In the genomic region with DNA sequence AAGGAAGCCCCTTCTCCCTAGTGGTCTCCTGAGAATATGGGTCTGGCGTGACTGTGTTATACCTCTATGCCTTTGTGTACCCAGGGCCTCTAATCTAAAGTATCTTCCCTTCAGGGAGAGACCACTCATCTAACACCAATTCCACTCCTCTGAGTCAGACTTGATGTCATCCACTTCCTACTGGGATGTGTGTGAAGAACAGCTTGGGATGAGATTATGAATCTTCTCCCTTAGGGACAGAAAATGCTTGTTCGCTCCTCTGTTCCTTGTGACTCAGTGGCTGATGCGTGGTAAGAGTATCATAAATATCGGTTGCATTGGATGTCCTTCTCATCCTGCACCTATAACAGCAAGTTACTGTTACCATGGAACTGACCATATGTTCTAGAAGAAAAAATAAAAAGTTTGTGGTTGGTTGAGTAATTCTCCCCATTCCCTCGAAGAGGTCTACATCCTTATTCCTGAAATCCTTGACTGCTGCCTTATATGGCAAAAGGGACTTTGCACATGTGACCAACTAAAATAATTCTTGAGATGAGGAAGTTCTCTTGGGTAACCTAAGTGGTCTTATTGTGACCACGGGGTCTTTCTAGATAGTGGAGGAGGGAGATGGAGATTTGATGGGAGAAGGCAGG, we compare ENCODE assay signal across 13 mouse cellular contexts.
"Had no signal": no experiment of that assay in that cellular context is flagged by ENCODE, and none has a peak within 500 bp of the region (broad histone marks: within the 10 kb centered on the region; RNA-seq: fewer than 3 reads in every experiment).

No protein-coding gene starts in this region.

- H3K36me3 ChIP-seq: limb, embryonic 13.5 days; midbrain, embryonic 15.5 days; neural tube, embryonic 15.5 days had no signal

- H3K27ac ChIP-seq: layer of hippocampus, adult 2 months; limb, embryonic 13.5 days; liver, embryonic 14.5 days; midbrain, embryonic 15.5 days; neural tube, embryonic 15.5 days had no signal

- H3K4me3 ChIP-seq: layer of hippocampus, adult 2 months; limb, embryonic 13.5 days; midbrain, embryonic 15.5 days; neural tube, embryonic 15.5 days had no signal

- H3K4me1 ChIP-seq: midbrain, embryonic 15.5 days; neural tube, embryonic 15.5 days had no signal

- DNase-seq: kidney, adult 18-20 months; kidney, postnatal 10 days; kidney, postnatal 4 days; left cerebral cortex, postnatal 4 days; lung, adult 18-20 months; thymus, adult 18-20 months; thymus, postnatal 14 days had no signal

- H3K4me2 ChIP-seq: limb, embryonic 13.5 days; midbrain, embryonic 11.5 days; midbrain, embryonic 15.5 days; neural tube, embryonic 15.5 days had no signal

- H3K27me3 ChIP-seq: limb, embryonic 13.5 days; midbrain, embryonic 15.5 days; neural tube, embryonic 15.5 days had no signal
